Mouse (Mus musculus) liver, embryonic 14.5 days (tissue): ENCODE results near the gene Galr2.

ENCODE experiments used
- CTCF ChIP-seq: IDR thresholded peaks from 2 replicates; pipeline ENCODE4 v1.5.1; 2016; ENCODE audit warnings: antibody characterized with exemption, low read depth, control low read depth
- EP300 ChIP-seq: IDR thresholded peaks from 2 replicates; pipeline ENCODE4 v1.6.1; 2016; ENCODE audit warnings: antibody characterized with exemption, low read depth

DNA sequence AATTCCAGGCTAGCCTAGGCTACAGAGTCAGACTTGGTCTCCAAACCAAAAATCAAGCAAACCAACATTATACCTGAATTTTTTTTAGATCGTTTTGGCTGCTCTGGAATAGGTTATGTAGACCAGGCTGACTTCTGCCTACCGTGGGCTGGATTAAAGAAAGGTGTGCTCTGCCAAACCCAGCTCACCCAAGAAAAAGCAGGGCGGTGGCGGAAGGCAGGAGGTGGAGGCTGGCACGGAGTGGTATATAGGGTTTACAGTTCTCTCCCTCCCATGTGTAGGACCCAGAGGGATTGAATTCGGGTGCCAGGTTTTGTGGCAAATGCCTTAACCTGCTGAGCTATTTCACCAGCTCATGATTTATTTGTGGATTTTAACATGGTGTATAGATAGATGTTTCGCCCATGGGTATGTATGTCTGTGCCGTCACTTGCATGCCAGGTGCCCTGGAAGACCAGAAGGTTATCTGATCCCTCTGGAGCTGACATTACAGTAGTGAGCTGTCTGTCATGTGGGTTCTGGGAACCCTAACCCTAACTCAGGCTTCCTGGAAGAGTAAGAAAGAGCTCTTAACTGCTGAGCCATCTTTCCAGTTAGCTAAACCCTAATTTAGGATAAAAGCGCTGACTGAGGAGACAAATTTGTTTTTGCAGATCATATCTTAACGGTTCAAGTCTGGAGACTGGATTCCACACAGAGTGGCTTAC is 26.4 kb downstream of the Galr2 start, which contains the start of gene Exoc7:
- TF ChIP-seq EP300 (no peak), CTCF (no peak)
